Mouse (Mus musculus): ENCODE results near the gene Spx.

The Spx gene

DNA sequence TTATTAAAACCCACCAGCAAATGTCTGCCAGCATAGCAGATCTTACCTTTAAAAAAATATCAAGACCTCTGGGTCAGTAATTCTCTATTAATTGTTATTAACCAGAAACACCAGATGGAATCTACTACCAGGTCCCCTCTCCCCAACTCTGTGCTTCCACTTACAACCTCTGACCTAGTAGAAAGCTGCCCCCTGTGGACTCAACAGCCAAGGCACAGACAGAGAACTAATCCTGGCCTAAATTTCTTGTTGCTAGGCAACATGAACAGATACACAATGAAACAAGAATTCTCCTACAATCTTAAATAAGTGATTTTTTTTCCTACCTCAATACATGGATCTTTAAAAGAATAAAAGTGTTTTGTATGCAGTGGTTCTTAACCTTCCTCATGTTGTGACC lies 15.8 kb downstream of the Spx start:
- no peak for DNase-seq (ENCODE audit: low read depth)

DNA sequence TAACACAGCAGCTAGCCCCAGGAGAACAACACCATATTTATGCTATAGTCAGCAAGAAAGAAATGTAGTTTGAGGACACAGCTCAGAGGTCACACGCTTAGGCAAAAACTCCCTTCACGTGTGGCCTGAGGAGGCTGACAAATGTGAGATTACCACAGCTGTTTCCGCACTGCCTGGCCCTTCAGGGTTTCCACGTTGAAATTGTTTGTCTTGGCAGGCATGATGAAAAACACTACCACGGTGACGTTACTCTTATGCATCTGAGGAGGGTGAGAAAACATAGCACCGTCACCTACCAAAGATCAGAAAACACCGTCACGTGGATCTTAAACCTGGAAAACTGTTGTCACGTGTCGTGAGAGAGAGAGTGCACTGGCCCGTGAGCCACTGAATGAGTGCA lies 38.1 kb downstream of the Spx start:
- DNase-seq (ENCODE audit: low read depth) = no peak

DNA sequence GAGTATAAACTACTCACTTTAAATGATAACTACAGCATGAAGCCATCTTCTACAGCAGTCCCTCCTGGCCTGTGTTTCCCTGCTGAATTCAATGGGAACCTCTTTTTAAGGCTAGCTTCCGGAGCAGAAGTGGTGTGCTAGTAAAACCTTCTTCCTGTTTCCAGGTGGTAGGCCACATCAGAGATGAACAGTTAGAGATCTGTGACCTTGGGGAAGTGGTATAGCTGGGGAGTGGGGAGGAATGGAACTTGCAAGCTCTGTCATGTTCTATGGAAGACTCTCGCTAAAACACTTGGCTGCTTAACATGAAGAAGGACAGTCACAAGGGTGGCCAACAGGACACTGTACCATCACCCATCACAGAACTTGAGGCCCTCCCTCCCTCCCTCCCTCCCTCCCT lies 40.1 kb downstream of the Spx start:
- no peak for DNase-seq (ENCODE audit: low read depth)

DNA sequence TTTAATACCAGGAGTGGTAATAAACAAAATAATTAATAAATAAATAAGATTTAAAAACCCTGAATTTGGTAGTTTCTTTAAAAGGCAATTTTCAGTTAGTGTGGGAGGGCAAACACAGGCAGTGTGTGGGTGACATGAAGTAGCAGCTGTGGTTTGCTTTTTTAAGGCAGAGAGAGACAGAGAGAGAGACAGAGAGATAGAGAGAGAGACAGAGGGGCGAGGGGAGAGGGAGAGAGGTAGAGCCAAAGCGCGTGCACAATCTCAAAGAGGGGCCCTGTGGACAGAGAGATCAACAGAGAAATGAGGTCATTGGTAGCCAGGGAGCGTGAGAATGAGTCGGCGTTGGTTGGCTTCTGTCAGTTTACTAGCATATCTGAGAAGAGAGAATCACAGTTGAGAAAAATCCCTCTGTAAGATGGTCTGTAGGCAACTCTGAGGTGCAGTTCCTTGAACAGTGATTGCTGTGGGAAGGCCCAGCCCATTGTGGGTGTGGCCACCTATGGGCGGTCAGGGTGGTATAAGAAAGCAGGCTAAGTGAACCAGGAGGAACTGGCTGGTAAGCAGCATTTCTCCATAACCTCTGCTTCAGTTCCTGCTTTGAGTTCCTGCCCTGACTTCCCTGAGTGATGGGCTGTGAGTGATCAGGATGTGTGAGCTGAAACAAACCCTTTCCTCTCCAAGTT lies 42.2 kb downstream of the Spx start:
- no peak for DNase-seq (ENCODE audit: low read depth)

DNA sequence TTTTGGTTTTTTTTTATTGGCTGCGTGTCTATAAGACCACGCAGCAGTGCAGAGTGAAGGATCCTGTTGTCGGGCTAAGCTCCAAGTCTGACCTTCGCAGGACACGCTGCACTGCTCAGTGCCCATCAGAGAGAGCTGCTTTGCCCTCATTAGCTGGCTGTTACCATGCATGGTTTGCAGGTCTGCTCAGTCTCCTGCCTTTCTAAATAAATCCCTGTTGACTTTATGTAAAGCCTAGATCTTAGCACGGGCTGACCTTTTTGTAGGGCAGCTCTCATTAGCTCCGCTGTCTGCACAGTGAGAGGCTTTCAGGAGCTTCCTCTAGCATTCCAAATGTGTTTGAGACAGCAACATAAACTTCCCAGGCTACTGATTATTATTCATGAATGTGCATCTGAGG lies 44.8 kb downstream of the Spx start:
- DNase-seq (ENCODE audit: low read depth) = no peak

DNA sequence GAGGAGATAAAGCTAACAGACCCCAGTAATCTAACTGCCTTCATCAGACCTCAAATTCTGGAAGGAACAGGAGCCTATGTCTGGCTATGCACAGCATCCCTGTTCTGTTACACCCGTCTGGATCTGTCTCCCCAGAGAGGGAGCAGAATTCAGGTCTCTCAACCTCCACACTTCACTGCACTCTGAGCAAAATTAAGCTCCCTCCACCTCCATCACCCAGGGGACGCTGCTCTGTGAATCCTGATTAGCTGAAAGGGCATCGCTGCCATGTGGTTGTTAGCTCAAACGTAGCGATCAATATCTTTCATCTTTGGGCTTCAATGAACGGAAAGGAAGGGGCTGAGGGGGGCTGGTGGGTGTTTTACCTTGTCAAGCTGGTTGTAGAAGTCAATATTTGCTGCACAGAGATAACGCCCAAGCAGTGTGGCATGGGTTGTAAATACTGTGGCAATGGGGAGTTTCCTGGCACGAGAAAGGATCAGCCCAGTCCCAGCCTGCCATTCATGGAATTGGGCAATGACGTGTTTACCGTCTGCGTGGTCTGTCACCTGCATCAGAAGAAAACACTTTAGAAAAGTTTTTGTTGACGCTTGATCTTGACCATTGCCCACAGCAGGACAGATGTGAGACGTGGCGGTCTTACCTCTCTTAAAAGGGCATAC lies 45.9 kb downstream of the Spx start:
- DNase-seq (ENCODE audit: low read depth) = no peak

DNA sequence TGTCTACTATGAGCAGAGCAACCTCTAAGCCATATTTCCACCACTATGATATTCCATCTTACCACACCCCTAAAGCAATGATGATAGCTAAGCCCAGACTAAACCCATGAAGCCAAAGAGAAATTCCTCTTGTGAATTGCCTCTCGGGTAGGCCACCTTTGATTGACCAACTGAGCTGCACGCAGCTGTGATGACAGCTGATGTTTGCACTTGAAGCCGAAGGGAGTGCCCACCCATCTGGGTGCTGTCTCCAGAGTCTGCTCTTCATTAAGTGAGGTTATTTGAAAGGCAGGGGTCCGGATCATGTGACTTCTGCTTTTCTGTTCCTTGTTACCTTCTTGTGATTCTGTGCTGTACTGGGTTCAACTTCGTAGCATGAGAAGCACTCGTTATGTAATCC lies 49.0 kb downstream of the Spx start:
- no peak for DNase-seq (ENCODE audit: low read depth)

All from NIH3T3 (cell line).